ENCODE assay signal across 8 mouse cellular contexts in the genomic region with DNA sequence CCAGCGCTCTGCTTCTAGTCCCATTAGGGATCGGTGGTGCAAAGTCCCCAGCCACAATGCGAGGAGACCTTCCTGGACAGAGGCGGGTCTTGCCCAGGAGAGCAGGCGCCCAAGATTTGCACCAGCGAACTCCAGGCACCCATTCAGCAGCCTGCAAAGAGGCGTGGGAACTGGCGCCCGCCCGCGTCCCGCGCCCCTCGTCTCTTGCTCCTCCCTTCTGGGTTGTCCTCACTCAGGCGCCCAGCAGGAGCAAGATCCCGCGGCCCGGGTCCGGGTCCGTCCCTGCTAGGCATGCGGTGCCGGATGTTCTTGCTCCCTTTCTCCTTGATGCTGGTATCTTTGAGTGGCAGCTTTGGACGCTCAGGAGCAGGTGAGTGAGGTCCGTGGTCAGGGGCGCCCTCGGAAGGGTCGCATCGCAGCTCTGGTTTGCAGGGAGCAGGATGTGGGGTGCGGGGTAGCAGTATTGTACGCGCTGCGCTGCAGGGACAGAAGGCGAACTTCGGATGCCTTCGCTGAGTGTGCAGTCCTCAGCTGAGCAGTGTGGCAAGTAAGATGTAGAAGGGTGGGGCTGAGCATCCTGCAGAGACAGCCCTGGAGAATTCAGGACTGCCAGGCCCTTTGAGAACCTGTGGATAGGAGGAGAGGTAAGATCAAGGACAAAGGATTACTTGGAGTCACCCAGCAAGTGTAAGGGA. TPM values are rescaled to one million over a fixed set of nuclear protein-coding genes. Genes with fewer than 3 reads are reported as not detected.
A peak's percentile ranks its signal among the peaks of the same experiment; 100 is the strongest.
DNase-seq lines count a peak whose midpoint lies in the region; ATAC-seq and TF ChIP-seq lines count a peak whose summit lies in the region.

Gm19410 (plus strand) TSS at position 292 of the 695 bp plus-strand sequence.

- H3K27ac ChIP-seq in heart, embryonic 11.5 days (ENCODE audit: low read depth, low read length) = no peak within 1 kb of the TSS
- H3K27ac ChIP-seq in forebrain, embryonic 12.5 days = no peak within 1 kb of the TSS
- H3K27ac ChIP-seq in kidney, adult 2 months (ENCODE audit: insufficient read depth, low read depth, low read length) = no peak within 1 kb of the TSS
- no peak within 1 kb of the TSS for H3K27ac ChIP-seq in liver, embryonic 14.5 days

- whole genome bisulfite sequencing in heart, embryonic 11.5 days (ENCODE audit: insufficient replicate concordance) = 2% methylated on average over 35 of the region's 35 CpGs
- WGBS in forebrain, embryonic 12.5 days = under 1% methylated on average over 35 of the region's 35 CpGs
- WGBS in kidney, adult 2 months = 1% methylated on average over 35 of the region's 35 CpGs
- WGBS in liver, embryonic 14.5 days (ENCODE audit: insufficient replicate concordance) = 2% methylated on average over 35 of the region's 35 CpGs

- H3K4me2 ChIP-seq in heart, embryonic 11.5 days = peak within 1 kb of the TSS; percentile 95
- peak within 1 kb of the TSS; percentile 95 for H3K4me2 ChIP-seq in forebrain, embryonic 12.5 days
- peak within 1 kb of the TSS; percentile 1; the same call in 1 of the 2 replicates for H3K4me2 ChIP-seq in liver, embryonic 14.5 days (ENCODE audit: low read depth)

- H3K4me1 ChIP-seq in heart, embryonic 11.5 days (ENCODE audit: control insufficient read depth, insufficient read depth, low read length) = 0 out of 2 replicates have a peak, but pooled peaks cover 4% of the 10 kb centered on the region
- peaks cover 12% of the 10 kb centered on the region for H3K4me1 ChIP-seq in forebrain, embryonic 12.5 days
- H3K4me1 ChIP-seq in kidney, adult 2 months (ENCODE audit: control insufficient read depth, insufficient read depth, low read length) = no peaks in the 10 kb centered on the region
- no peaks in the 10 kb centered on the region for H3K4me1 ChIP-seq in liver, embryonic 14.5 days (replicated peaks; ENCODE audit: control insufficient read depth in 2 of 2, insufficient read depth in 2 of 2, low read length in 1 of 2)

- intact Hi-C loops in heart, postnatal 36 days (cut with DNase I) = no loop called here

- 0 out of 2 replicates have a peak within 1 kb of the TSS, but pooled peaks have one; percentile 22 for H3K9ac ChIP-seq in heart, embryonic 11.5 days (ENCODE audit: low read depth, low read length)
- peak within 1 kb of the TSS; percentile 54 for H3K9ac ChIP-seq in forebrain, embryonic 12.5 days
- no peak within 1 kb of the TSS for H3K9ac ChIP-seq in liver, embryonic 14.5 days (replicated peaks)

- ATAC-seq in heart, embryonic 11.5 days (replicated peaks; ENCODE audit: insufficient number of reproducible peaks, low FRiP score, low TSS enrichment) = no peak
- ATAC-seq in forebrain, embryonic 12.5 days (ENCODE audit: low FRiP score) = peak; percentile 46
- no peak for ATAC-seq in liver, embryonic 14.5 days (ENCODE audit: insufficient read depth)
- ATAC-seq in megakaryocyte-erythroid progenitor cell, adult 5-6 weeks (replicated peaks; ENCODE audit: low FRiP score, low TSS enrichment, poor library complexity, severe bottlenecking) = no peak

- no peak for TF ChIP-seq POLR2A in kidney, adult 2 months (IDR thresholded peaks at IDR 0.05; ENCODE audit: low read depth, low read length)

- H3K27me3 ChIP-seq in heart, embryonic 11.5 days (ENCODE audit: control insufficient read depth, insufficient read depth, low read length) = peaks cover 30% of the 10 kb centered on the region
- peaks cover 28% of the 10 kb centered on the region for H3K27me3 ChIP-seq in forebrain, embryonic 12.5 days
- H3K27me3 ChIP-seq in kidney, adult 2 months (replicated peaks; ENCODE audit: control insufficient read depth, insufficient read depth, low read length) = no peaks in the 10 kb centered on the region; the same call in 1 of the 2 replicates
- H3K27me3 ChIP-seq in liver, embryonic 14.5 days (ENCODE audit: control insufficient read depth, insufficient read depth, low read length) = peaks cover 12% of the 10 kb centered on the region

- DNase-seq in heart, postnatal 36 days = no peak
- DNase-seq in adrenal gland, adult 2 months = peak; percentile 5
- DNase-seq in kidney, adult 2 months = peak; percentile 10
- DNase-seq in liver, embryonic 14.5 days (ENCODE audit: low read depth in 3 of 3, low spot score in 3 of 3) = no peak
- peak; percentile 28 for DNase-seq in right cerebral cortex, adult 18-20 months

- no peaks in the 10 kb centered on the region for H3K9me3 ChIP-seq in heart, embryonic 11.5 days (replicated peaks; ENCODE audit: control insufficient read depth, low read length)
- no peaks in the 10 kb centered on the region for H3K9me3 ChIP-seq in forebrain, embryonic 12.5 days
- H3K9me3 ChIP-seq in liver, embryonic 14.5 days (ENCODE audit: control insufficient read depth, low read length) = no peaks in the 10 kb centered on the region

- no peak for TF ChIP-seq EP300 in liver, embryonic 14.5 days (IDR thresholded peaks at IDR 0.05; ENCODE audit: low read depth)

- TF ChIP-seq CTCF in kidney, adult 2 months (conservative IDR thresholded peaks at IDR 0.05; ENCODE audit: insufficient read depth, insufficient read length, low read depth, low read length) = no peak
- TF ChIP-seq CTCF in liver, embryonic 14.5 days (IDR thresholded peaks at IDR 0.05; ENCODE audit: low read depth) = no peak

- H3K36me3 ChIP-seq in heart, embryonic 11.5 days (ENCODE audit: control insufficient read depth, insufficient read depth, low read length) = no peaks in the 10 kb centered on the region
- no peaks in the 10 kb centered on the region for H3K36me3 ChIP-seq in forebrain, embryonic 12.5 days (replicated peaks)
- no peaks in the 10 kb centered on the region for H3K36me3 ChIP-seq in kidney, adult 2 months (ENCODE audit: control insufficient read depth, insufficient read depth, low read length)
- no peaks in the 10 kb centered on the region for H3K36me3 ChIP-seq in liver, embryonic 14.5 days (replicated peaks; ENCODE audit: control insufficient read depth, insufficient read depth, low read depth)

- peak within 1 kb of the TSS; percentile 52 for H3K4me3 ChIP-seq in heart, embryonic 11.5 days (ENCODE audit: low read depth, low read length)
- H3K4me3 ChIP-seq in forebrain, embryonic 12.5 days (replicated peaks) = peak within 1 kb of the TSS; percentile 47
- no peak within 1 kb of the TSS for H3K4me3 ChIP-seq in kidney, adult 2 months (ENCODE audit: insufficient read depth, low read depth, low read length)
- no peak within 1 kb of the TSS for H3K4me3 ChIP-seq in liver, embryonic 14.5 days (ENCODE audit: insufficient read depth in 1 of 2, low read depth in 2 of 2, low read length in 2 of 2)

RNA-seq across cellular contexts. Expression of gene Gm19410, which starts in this region (rescaled TPM):
- polyA plus RNA-seq in heart, embryonic 11.5 days (2014; fragmentation: Nextera tagmentation; extraction: Ambion mirVana) = 0.07 and 0.17 TPM in 2 replicates
- 1 to 10 TPM in 1 of 2 experiments, under 1 TPM in 1; 0.92 to 1.2 TPM for total RNA-seq in heart, postnatal 36 days (2021)
- not detected for total RNA-seq in adrenal gland, adult 2 months (2021)
- polyA plus RNA-seq in adrenal gland, adult 2 months (2012; rRNA removed) = not detected in 2 replicates
- 0.06 TPM in 1 of 2 replicates, not detected in the other for polyA plus RNA-seq in forebrain, embryonic 12.5 days (2016; fragmentation: Nextera tagmentation; extraction: Ambion mirVana)
- 0.02 TPM in 1 of 2 replicates, not detected in the other for polyA plus RNA-seq in kidney, adult 2 months (2012; rRNA removed)
- polyA plus RNA-seq in liver, embryonic 14.5 days (2012; rRNA removed) = 0.01 and 0.02 TPM in 2 replicates
- 0.13 TPM in 1 of 2 replicates, not detected in the other for polyA plus RNA-seq in liver, embryonic 14.5 days (2014; fragmentation: Nextera tagmentation; extraction: Ambion mirVana)
- total RNA-seq in megakaryocyte-erythroid progenitor cell, adult 5-6 weeks (2014; fragmentation: Nextera tagmentation) = not detected in 2 replicates
- not detected in 2 replicates for total RNA-seq in megakaryocyte-erythroid progenitor cell, adult 5-6 weeks (2017)

Comparison
In these comparisons a context has a peak if more than half of its experiments do, and no peak if none do; other contexts are left out.
1. Peak in DNase-seq in adrenal gland, adult 2 months; RNA of the gene not detected or under 1 TPM.
2. Peak in ATAC-seq, H3K4me3 ChIP-seq, H3K9ac ChIP-seq and H3K4me2 ChIP-seq in forebrain, embryonic 12.5 days; RNA of the gene not detected or under 1 TPM.
3. Peak in DNase-seq in kidney, adult 2 months; RNA of the gene not detected or under 1 TPM.
4. H3K4me2 ChIP-seq: peak in every context shown above with its lines; median percentile 95 in heart, embryonic 11.5 days; 95 in forebrain, embryonic 12.5 days; 1 in liver, embryonic 14.5 days.